Mouse (Mus musculus) mouse trophoblast stem cell (cell line): ENCODE results near the gene Hif1an.

Experiments
- in situ Hi-C, 2 experiments: fragments of 300-500 bp; cut with MseI, MboI; formaldehyde crosslinking; loops; 2 replicates in 1 of 2; 3 replicates in 1 of 2; pipeline ENCODE4 v1.15.1; 2025

Gene Hif1an

GRCm38 (mm10) chr19:44564006-44564405 lies 1.4 kb downstream of the Hif1an start:
- in situ Hi-C loops, result no loop called here

- in situ Hi-C loops, result no loop called here
Observed at GRCm38 (mm10) chr19:44567763-44568162, 5.1 kb downstream of the Hif1an start.

- in situ Hi-C loops, result no loop called here
Observed at GRCm38 (mm10) chr19:44576275-44576674, 13.6 kb downstream of the Hif1an start.

- in situ Hi-C loops, result no loop called here
Observed at GRCm38 (mm10) chr19:44578038-44578437, 15.4 kb downstream of the Hif1an start.

GRCm38 (mm10) chr19:44582103-44582502 lies 19.5 kb downstream of the Hif1an start:
- in situ Hi-C loops, result loop anchor here (5.0 to 10.0 kb wide), 4 partner anchors 173 to 313 kb away; partner anchors contain the start of gene Pax2 (in 2 of the 2)

GRCm38 (mm10) chr19:44582638-44583309 lies 20.1 kb downstream of the Hif1an start:
- in situ Hi-C loops, result loop anchor here (5.0 to 10.0 kb wide), 4 partner anchors 172 to 312 kb away; partner anchors contain the start of gene Pax2 (in 2 of the 2)

GRCm38 (mm10) chr19:44588036-44588435 lies 25.4 kb downstream of the Hif1an start:
- in situ Hi-C loops, result loop anchor here in 1 of 2 experiments (10.0 kb wide), 2 partner anchors 167 to 307 kb away; partner anchors contain the start of gene Pax2

- in situ Hi-C loops, result loop anchor here in 1 of 2 experiments (10.0 kb wide), 2 partner anchors 165 to 305 kb away; partner anchors contain the start of gene Pax2
Observed at GRCm38 (mm10) chr19:44589591-44590223, 27.1 kb downstream of the Hif1an start.

- in situ Hi-C loops, result no loop called here
Observed at GRCm38 (mm10) chr19:44590992-44591391, 28.3 kb downstream of the Hif1an start.

GRCm38 (mm10) chr19:44591638-44592037 lies 29.0 kb downstream of the Hif1an start:
- in situ Hi-C loops, result no loop called here

- in situ Hi-C loops, result no loop called here
Observed at GRCm38 (mm10) chr19:44594180-44594579, 31.5 kb downstream of the Hif1an start.

- in situ Hi-C loops, result no loop called here
Observed at GRCm38 (mm10) chr19:44618166-44618565, 55.5 kb downstream of the Hif1an start.
